Mouse (Mus musculus): ENCODE data around the gene Tnfrsf14. TPM values are rescaled to one million over a fixed set of nuclear protein-coding genes. Genes with fewer than 3 reads are reported as not detected.

Tnfrsf14 gene
- polyA plus RNA-seq, 1 experiment from 2014 or later = 0.42 TPM

DNA sequence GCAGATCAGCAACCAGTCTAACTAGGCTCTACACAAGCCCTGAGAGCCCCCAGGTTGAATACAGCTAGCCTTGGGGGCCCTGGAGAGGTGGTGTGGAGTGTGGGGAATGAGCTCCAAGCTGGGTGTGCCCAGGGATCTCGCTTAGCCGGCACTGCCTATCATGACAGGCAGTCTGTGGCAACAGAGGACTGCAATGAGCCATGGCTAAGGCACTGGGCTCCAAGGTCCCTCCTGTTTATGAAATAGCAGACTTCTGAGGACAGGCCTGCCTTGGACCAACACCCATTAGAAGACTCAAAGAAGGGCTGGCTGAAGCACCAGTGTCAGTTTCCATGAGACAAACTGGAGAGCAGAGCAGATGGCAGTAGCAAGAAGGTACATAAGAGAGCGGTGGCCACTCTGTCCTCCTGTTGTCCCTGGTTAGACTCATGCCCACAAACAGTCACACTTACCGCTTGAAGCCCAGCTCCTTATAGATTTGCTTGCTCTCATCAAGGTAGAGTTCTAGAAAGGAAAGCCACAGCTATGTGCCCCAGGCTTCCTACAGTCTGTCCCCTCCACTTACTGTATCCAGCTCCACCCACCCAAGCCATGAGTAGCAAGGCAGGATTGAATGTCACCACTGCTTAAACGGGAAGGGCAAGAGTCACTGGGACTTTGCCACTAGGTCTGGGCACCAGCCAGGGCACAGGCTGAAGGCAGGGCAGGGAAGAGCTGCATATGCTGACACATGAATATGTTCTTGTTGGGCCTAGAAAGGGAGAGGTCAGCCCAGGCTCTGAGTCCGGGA is 30.5 kb downstream of the Tnfrsf14 start:
- WGBS = 68% methylated on average over 6 of the region's 6 CpGs
- H3K9ac ChIP-seq (ENCODE audit: low read depth, low read length) = peak overlapping the region; percentile 67
- no peaks in the 10 kb centered on the region for H3K36me3 ChIP-seq (ENCODE audit: control insufficient read depth, insufficient read depth, low read length)
- peaks cover 10% of the 10 kb centered on the region for H3K4me1 ChIP-seq (ENCODE audit: control insufficient read depth, insufficient read depth, low read length)
- ATAC-seq (ENCODE audit: low FRiP score, low TSS enrichment) = no peak
- no peaks in the 10 kb centered on the region for H3K9me3 ChIP-seq (ENCODE audit: control insufficient read depth, low read length)
- H3K27ac ChIP-seq (ENCODE audit: low read depth, low read length) = no peak overlapping the region
- H3K27me3 ChIP-seq (ENCODE audit: control insufficient read depth, insufficient read depth, low read length) = no peaks in the 10 kb centered on the region
- peak overlapping the region; percentile 96 for H3K4me2 ChIP-seq (replicated peaks; ENCODE audit: low read depth, low read length)
- peak overlapping the region; percentile 58 for H3K4me3 ChIP-seq (ENCODE audit: low read length)

DNA sequence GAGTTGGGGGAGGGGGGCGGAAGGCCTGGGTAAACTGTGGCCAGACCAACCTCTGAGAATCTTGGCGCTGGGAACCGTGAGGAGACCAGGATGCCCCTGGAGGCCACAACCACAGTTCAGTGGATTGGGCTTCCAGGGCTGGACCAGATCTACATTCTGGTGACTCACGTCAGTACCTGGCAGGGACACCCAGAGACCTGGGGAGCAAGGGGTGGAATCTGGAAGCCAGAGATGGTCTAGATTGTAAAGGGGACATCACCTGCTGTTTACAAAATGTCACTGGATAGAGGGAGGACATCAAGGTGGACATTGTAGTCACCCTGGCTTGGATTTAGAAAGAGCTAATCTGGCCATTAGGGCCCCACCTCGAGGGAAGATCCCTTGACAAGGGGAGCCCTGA is 32.8 kb downstream of the Tnfrsf14 start:
- Histone ChIP-seq H3K27me3 (ENCODE audit: control insufficient read depth, insufficient read depth, low read length) (no peaks in the 10 kb centered on the region), H3K36me3 (ENCODE audit: control insufficient read depth, insufficient read depth, low read length) (no peaks in the 10 kb centered on the region), H3K27ac (ENCODE audit: low read depth, low read length) (no peak overlapping the region), H3K4me2 (replicated peaks; ENCODE audit: low read depth, low read length) (no peak overlapping the region), H3K4me3 (ENCODE audit: low read length) (no peak overlapping the region), H3K9ac (ENCODE audit: low read depth, low read length) (no peak overlapping the region), H3K9me3 (ENCODE audit: control insufficient read depth, low read length) (no peaks in the 10 kb centered on the region), H3K4me1 (ENCODE audit: control insufficient read depth, insufficient read depth, low read length) (peaks cover 10% of the 10 kb centered on the region)
- ATAC-seq (ENCODE audit: low FRiP score, low TSS enrichment) = no peak
- 84% methylated on average over 5 of the region's 5 CpGs for WGBS

DNA sequence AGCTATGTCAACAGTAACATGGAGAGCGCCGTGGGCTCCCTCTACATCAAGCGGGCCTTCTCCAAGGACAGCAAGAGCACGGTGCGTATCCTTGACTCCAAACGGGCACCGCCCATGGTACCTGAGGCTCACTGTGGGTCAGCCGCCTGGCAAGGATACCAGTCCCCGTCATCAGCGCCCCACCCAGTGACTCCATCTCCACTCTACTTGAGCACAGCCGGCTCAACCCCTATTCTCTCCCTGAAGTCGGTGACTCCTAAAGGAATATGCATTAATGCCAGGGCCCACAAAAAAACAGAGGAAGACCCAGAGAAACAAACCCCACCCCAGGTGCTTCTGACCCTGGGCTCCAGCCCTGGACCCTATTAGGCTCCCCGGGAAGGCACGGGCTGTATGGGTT is 37.5 kb downstream of the Tnfrsf14 start:
- no peaks in the 10 kb centered on the region for H3K27me3 ChIP-seq (ENCODE audit: control insufficient read depth, insufficient read depth, low read length)
- 88% methylated on average over 14 of the region's 14 CpGs for WGBS
- H3K4me2 ChIP-seq (replicated peaks; ENCODE audit: low read depth, low read length) = no peak overlapping the region
- no peak overlapping the region for H3K27ac ChIP-seq (ENCODE audit: low read depth, low read length)
- no peaks in the 10 kb centered on the region for H3K9me3 ChIP-seq (ENCODE audit: control insufficient read depth, low read length)
- no peak overlapping the region for H3K9ac ChIP-seq (ENCODE audit: low read depth, low read length)
- H3K4me1 ChIP-seq (ENCODE audit: control insufficient read depth, insufficient read depth, low read length) = no peaks in the 10 kb centered on the region
- H3K4me3 ChIP-seq (ENCODE audit: low read length) = no peak overlapping the region
- no peaks in the 10 kb centered on the region for H3K36me3 ChIP-seq (ENCODE audit: control insufficient read depth, insufficient read depth, low read length)
- ATAC-seq (ENCODE audit: low FRiP score, low TSS enrichment) = no peak

DNA sequence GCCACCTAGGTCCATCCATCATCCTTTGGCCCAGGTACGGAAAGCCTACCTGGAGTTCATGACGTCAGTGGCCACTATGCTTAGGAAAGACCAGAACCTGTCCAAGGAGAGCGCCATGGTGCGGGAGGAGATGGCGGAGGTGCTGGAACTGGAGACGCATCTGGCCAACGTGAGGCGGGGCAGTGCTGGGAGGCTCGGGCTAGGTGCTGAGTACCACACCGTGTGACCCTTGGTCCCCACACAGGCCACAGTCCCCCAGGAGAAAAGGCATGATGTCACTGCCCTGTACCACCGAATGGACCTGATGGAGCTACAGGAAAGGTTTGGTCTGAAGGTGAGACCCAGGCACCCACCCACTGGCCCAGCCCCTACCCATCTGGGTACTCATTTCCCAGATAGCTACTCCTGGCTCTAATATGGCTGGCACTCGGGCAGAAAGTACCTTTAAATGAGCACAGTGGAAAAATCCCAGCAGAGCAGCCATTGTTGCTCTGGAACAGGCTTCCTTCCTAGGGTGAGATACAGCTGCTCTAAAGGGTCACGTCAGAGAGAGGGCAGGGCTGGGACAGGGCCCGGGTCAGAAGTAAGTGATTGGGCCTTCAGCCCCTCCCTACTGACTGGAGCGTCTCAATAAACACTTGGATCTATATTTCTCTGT is 40.6 kb downstream of the Tnfrsf14 start:
- WGBS = 79% methylated on average over 15 of the region's 15 CpGs
- Histone ChIP-seq H3K4me2 (replicated peaks; ENCODE audit: low read depth, low read length) (no peak overlapping the region), H3K4me1 (ENCODE audit: control insufficient read depth, insufficient read depth, low read length) (no peaks in the 10 kb centered on the region), H3K27ac (ENCODE audit: low read depth, low read length) (no peak overlapping the region), H3K9ac (ENCODE audit: low read depth, low read length) (no peak overlapping the region), H3K4me3 (ENCODE audit: low read length) (no peak overlapping the region), H3K27me3 (ENCODE audit: control insufficient read depth, insufficient read depth, low read length) (no peaks in the 10 kb centered on the region), H3K36me3 (ENCODE audit: control insufficient read depth, insufficient read depth, low read length) (no peaks in the 10 kb centered on the region), H3K9me3 (ENCODE audit: control insufficient read depth, low read length) (no peaks in the 10 kb centered on the region)
- ATAC-seq (ENCODE audit: low FRiP score, low TSS enrichment) = no peak

DNA sequence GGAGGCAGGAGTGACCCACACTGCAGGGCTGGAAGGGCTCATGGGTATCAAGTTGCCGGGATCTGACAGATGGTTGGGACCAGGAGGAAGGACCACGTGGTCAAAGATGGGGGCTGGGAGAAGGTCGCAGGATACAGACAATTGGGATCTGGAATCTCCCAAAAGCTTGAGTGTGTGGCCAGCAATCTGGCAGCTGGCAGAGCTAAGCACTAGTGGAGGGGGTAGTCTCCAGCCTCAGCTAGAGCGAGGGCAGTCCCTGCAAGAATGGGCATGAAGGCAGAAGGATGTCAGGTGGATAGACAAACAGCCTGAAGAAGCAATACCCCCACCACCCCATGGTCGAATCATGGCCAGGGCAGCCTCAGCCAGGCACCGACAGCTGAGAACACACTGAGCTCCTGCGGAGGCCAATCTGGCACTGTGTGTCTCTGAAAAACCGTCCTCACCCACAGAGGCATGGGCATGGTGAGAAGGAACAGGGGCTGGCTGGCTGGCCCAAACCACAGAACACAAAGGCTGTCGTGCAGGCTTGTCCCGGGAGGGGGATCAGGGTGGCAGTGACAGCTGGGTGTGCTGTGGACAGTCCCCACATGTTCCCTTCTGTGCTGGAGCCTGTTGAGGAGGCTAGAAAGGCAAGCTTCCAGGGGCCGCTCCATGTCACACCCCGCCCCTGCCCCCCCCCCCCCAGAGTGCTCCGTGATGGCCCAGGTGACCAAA is 41.3 kb downstream of the Tnfrsf14 start:
- WGBS = 62% methylated on average over 12 of the region's 13 CpGs
- Histone ChIP-seq H3K27ac (ENCODE audit: low read depth, low read length) (no peak overlapping the region), H3K4me3 (ENCODE audit: low read length) (no peak overlapping the region), H3K9me3 (ENCODE audit: control insufficient read depth, low read length) (no peaks in the 10 kb centered on the region), H3K4me2 (replicated peaks; ENCODE audit: low read depth, low read length) (no peak overlapping the region), H3K4me1 (ENCODE audit: control insufficient read depth, insufficient read depth, low read length) (0 out of 2 replicates have a peak, but pooled peaks cover 2% of the 10 kb centered on the region), H3K27me3 (ENCODE audit: control insufficient read depth, insufficient read depth, low read length) (no peaks in the 10 kb centered on the region), H3K36me3 (ENCODE audit: control insufficient read depth, insufficient read depth, low read length) (no peaks in the 10 kb centered on the region), H3K9ac (ENCODE audit: low read depth, low read length) (no peak overlapping the region)
- ATAC-seq (ENCODE audit: low FRiP score, low TSS enrichment) = peak; percentile 38

DNA sequence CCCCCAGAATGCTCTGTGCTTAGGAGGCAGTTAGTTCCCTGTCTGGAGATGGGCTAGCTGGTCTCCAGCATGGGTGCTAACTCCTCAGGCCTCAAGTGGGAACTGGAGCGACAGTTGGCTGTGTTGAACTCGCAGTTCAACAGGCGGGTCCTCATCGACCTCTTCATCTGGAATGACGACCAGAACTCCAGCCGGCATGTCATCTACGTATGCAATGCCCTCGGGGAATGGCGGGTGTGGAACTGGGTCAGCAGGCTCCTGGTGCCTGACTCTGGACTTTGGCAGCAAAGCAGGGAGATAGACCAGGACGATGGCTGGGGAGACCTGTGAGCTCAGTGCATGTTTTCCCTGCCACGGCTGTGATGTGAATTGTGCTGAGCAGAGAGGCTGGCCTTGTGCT is 42.9 kb downstream of the Tnfrsf14 start:
- H3K4me3 ChIP-seq (ENCODE audit: low read length) = no peak overlapping the region
- ATAC-seq (ENCODE audit: low FRiP score, low TSS enrichment) = no peak
- WGBS = 80% methylated on average over 11 of the region's 11 CpGs
- H3K27me3 ChIP-seq (ENCODE audit: control insufficient read depth, insufficient read depth, low read length) = no peaks in the 10 kb centered on the region
- no peak overlapping the region for H3K9ac ChIP-seq (ENCODE audit: low read depth, low read length)
- H3K27ac ChIP-seq (ENCODE audit: low read depth, low read length) = no peak overlapping the region
- H3K4me2 ChIP-seq (replicated peaks; ENCODE audit: low read depth, low read length) = no peak overlapping the region
- H3K4me1 ChIP-seq (ENCODE audit: control insufficient read depth, insufficient read depth, low read length) = 0 out of 2 replicates have a peak, but pooled peaks cover 3% of the 10 kb centered on the region
- H3K36me3 ChIP-seq (ENCODE audit: control insufficient read depth, insufficient read depth, low read length) = no peaks in the 10 kb centered on the region
- H3K9me3 ChIP-seq (ENCODE audit: control insufficient read depth, low read length) = no peaks in the 10 kb centered on the region

DNA sequence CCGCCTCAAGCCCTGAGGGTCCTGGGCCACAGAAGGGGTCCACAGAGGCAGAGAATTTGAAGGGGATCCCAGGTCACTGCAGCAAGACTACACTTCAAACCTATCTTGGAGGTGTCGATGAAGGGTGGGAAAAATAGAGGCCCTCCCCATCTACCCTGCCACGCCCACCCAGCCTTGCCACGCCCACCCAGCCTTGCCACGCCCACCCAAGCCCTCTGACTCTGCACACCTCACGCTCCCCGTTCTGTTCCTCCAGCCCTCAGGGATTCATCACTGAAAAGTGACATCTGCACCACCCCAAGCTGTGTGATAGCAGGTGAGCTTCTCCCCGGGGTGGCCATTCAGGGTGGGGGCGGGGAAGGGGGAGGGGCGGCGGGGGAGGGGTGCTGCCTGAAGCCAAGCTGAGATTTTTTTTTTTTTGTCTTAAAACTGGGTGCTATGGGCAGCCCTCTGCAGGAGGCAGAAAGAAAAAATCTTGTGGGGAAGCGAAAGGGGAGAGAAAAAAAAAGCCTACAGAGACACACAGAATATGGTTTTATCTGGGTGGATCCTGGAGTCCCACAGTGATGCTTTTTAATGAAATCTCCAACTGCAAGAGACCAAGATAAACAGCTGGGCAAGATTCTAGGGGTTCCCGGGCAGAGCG is 46.2 kb downstream of the Tnfrsf14 start:
- 26% methylated on average over 13 of the region's 14 CpGs for WGBS
- Histone ChIP-seq H3K27ac (ENCODE audit: low read depth, low read length) (no peak overlapping the region), H3K27me3 (ENCODE audit: control insufficient read depth, insufficient read depth, low read length) (no peaks in the 10 kb centered on the region), H3K9ac (ENCODE audit: low read depth, low read length) (no peak overlapping the region), H3K9me3 (ENCODE audit: control insufficient read depth, low read length) (no peaks in the 10 kb centered on the region), H3K36me3 (ENCODE audit: control insufficient read depth, insufficient read depth, low read length) (no peaks in the 10 kb centered on the region), H3K4me2 (replicated peaks; ENCODE audit: low read depth, low read length) (no peak overlapping the region), H3K4me3 (ENCODE audit: low read length) (no peak overlapping the region), H3K4me1 (ENCODE audit: control insufficient read depth, insufficient read depth, low read length) (peaks cover 9% of the 10 kb centered on the region)
- no peak for ATAC-seq (ENCODE audit: low FRiP score, low TSS enrichment)

DNA sequence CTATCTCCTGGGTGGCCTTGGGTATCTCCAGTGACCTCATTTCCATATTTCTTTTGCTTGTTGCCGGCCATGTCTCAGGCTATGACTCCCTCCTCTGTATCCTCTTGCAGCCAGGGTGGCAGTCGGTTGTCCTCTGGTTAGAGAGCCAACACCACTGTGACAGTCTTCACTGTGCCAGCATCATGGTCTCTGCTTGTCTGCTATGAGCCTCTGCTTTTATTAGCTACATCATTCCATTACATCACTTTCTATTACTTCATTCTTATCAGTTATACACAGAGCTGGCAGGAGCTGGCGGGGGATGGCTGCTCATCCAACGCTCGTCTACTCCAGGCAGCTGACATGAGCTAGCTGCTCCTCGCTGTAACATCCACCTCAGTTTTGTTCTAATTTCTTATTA is 47.6 kb downstream of the Tnfrsf14 start:
- ATAC-seq (ENCODE audit: low FRiP score, low TSS enrichment) = no peak

More for the DNA sequence above, 47.6 kb downstream of the Tnfrsf14 start:
- WGBS = 78% methylated on average over 6 of the region's 6 CpGs
- H3K36me3 ChIP-seq (ENCODE audit: control insufficient read depth, insufficient read depth, low read length) = no peaks in the 10 kb centered on the region
- no peak overlapping the region for H3K4me2 ChIP-seq (replicated peaks; ENCODE audit: low read depth, low read length)
- H3K4me3 ChIP-seq (ENCODE audit: low read length) = no peak overlapping the region
- no peak overlapping the region for H3K27ac ChIP-seq (ENCODE audit: low read depth, low read length)
- H3K4me1 ChIP-seq (ENCODE audit: control insufficient read depth, insufficient read depth, low read length) = peaks cover 9% of the 10 kb centered on the region
- no peaks in the 10 kb centered on the region for H3K9me3 ChIP-seq (ENCODE audit: control insufficient read depth, low read length)
- H3K9ac ChIP-seq (ENCODE audit: low read depth, low read length) = no peak overlapping the region
- no peaks in the 10 kb centered on the region for H3K27me3 ChIP-seq (ENCODE audit: control insufficient read depth, insufficient read depth, low read length)
